9 mouse cellular contexts compared by ENCODE assay signal in genomic region chr2:111058586-111059261, GRCm38 (mm10). TPM values are rescaled to one million over a fixed set of nuclear protein-coding genes. Genes with fewer than 3 reads are reported as not detected.
DNase-seq lines count a peak whose midpoint lies in the region; ATAC-seq and TF ChIP-seq lines count a peak whose summit lies in the region.
"Had no signal": no experiment of that assay in that cellular context is flagged by ENCODE, and none has a peak within 500 bp of the region (broad histone marks: within the 10 kb centered on the region; RNA-seq: fewer than 3 reads in every experiment).

No protein-coding gene starts in this region.

- WGBS in forebrain, embryonic 16.5 days: 98% methylated on average over 1 of the region's 1 CpGs
- 98% methylated on average over 1 of the region's 1 CpGs for WGBS in neural tube, embryonic 15.5 days
- 98% methylated on average over 1 of the region's 1 CpGs for WGBS in thymus, adult 2 months

- TF ChIP-seq POLR2A in thymus, adult 2 months (IDR thresholded peaks at IDR 0.05; ENCODE audit: control insufficient read depth, extremely low read depth, insufficient read depth, low read length, poor library complexity): no peak

- TF ChIP-seq CTCF in thymus, adult 2 months (IDR thresholded peaks at IDR 0.05; ENCODE audit: borderline replicate concordance, control insufficient read depth, extremely low read depth, insufficient read depth, low read length, poor library complexity): no peak

- H3K4me3 ChIP-seq in forebrain, embryonic 16.5 days (replicated peaks; ENCODE audit: low read length): no peak overlapping the region
- no peak overlapping the region for H3K4me3 ChIP-seq in neural tube, embryonic 15.5 days (replicated peaks)
- no peak overlapping the region for H3K4me3 ChIP-seq in thymus, adult 2 months (ENCODE audit: control insufficient read depth, insufficient read depth, low read length)

- H3K27ac ChIP-seq in forebrain, embryonic 16.5 days (ENCODE audit: low read length): no peak overlapping the region
- H3K27ac ChIP-seq in neural tube, embryonic 15.5 days (replicated peaks): no peak overlapping the region
- H3K27ac ChIP-seq in thymus, adult 2 months (ENCODE audit: control insufficient read depth, insufficient read depth, low read length): no peak overlapping the region

- no peak overlapping the region for H3K4me2 ChIP-seq in forebrain, embryonic 16.5 days (ENCODE audit: low read length)
- no peak overlapping the region for H3K4me2 ChIP-seq in neural tube, embryonic 15.5 days

- no peaks in the 10 kb centered on the region for H3K9me3 ChIP-seq in forebrain, embryonic 16.5 days (ENCODE audit: control insufficient read depth, low read length)
- H3K9me3 ChIP-seq in neural tube, embryonic 15.5 days (replicated peaks): no peaks in the 10 kb centered on the region

- DNase-seq in lung, postnatal 10 days: peak; percentile 6
- DNase-seq in lung, postnatal 25 days (ENCODE audit: low spot score): no peak
- peak; percentile 46 for DNase-seq in brain, embryonic 18.5 days (ENCODE audit: low read depth, low spot score)
- DNase-seq in layer of hippocampus, adult 9-10 months (ENCODE audit: low spot score): peak; percentile 45
- no peak for DNase-seq in thymus, adult 2 months

- no peaks in the 10 kb centered on the region for H3K36me3 ChIP-seq in forebrain, embryonic 16.5 days (ENCODE audit: control insufficient read depth, insufficient read depth)
- H3K36me3 ChIP-seq in neural tube, embryonic 15.5 days: no peaks in the 10 kb centered on the region
- H3K36me3 ChIP-seq in thymus, adult 2 months (ENCODE audit: control insufficient read depth, insufficient read depth, low read length): no peaks in the 10 kb centered on the region

- no peaks in the 10 kb centered on the region for H3K4me1 ChIP-seq in forebrain, embryonic 16.5 days (replicated peaks; ENCODE audit: control insufficient read depth, insufficient read depth, low read length)
- no peaks in the 10 kb centered on the region for H3K4me1 ChIP-seq in neural tube, embryonic 15.5 days
- no peaks in the 10 kb centered on the region for H3K4me1 ChIP-seq in thymus, adult 2 months (replicated peaks; ENCODE audit: control insufficient read depth, insufficient read depth, low read length)

- no peak overlapping the region for H3K9ac ChIP-seq in forebrain, embryonic 16.5 days (replicated peaks; ENCODE audit: low read depth, low read length)
- no peak overlapping the region for H3K9ac ChIP-seq in neural tube, embryonic 15.5 days (replicated peaks)

- peak; percentile 92 for ATAC-seq in forebrain, embryonic 16.5 days
- ATAC-seq in neural tube, embryonic 15.5 days (ENCODE audit: low FRiP score): peak; percentile 77; the same call in 1 of the 2 replicates
- ATAC-seq in monocyte, adult 5-6 weeks (replicated peaks; ENCODE audit: insufficient number of reproducible peaks, low FRiP score, low TSS enrichment, poor library complexity, severe bottlenecking): no peak

- no peaks in the 10 kb centered on the region for H3K27me3 ChIP-seq in forebrain, embryonic 16.5 days (replicated peaks; ENCODE audit: control insufficient read depth, insufficient read depth, low read length)
- H3K27me3 ChIP-seq in neural tube, embryonic 15.5 days (replicated peaks): no peaks in the 10 kb centered on the region
- no peaks in the 10 kb centered on the region for H3K27me3 ChIP-seq in thymus, adult 2 months (ENCODE audit: control insufficient read depth, insufficient read depth, low read length)

RNA-seq across cellular contexts. Expression of gene Gm13941, which starts 47.1 kb away (rescaled TPM):
- polyA plus RNA-seq in forebrain, embryonic 16.5 days (2015; fragmentation: Nextera tagmentation; extraction: Ambion mirVana): not detected in 2 replicates
- not detected in 2 replicates for polyA plus RNA-seq in neural tube, embryonic 15.5 days (2015; fragmentation: Nextera tagmentation; extraction: Ambion mirVana)
- polyA plus RNA-seq in thymus, adult 2 months (2012; rRNA removed): not detected in 2 replicates
- total RNA-seq in monocyte, adult 5-6 weeks (2017): 4.3 TPM in 1 of 3 replicates, not detected in the others
- polyA plus RNA-seq: lung, embryonic 16.5 days had no signal

Comparison
In these comparisons a context has a peak if more than half of its experiments do, and no peak if none do; other contexts are left out.
1. DNase-seq: peak in lung, postnatal 10 days (single experiment), brain, embryonic 18.5 days (single experiment) and layer of hippocampus, adult 9-10 months (single experiment); none in lung, postnatal 25 days (single experiment) and thymus, adult 2 months (single experiment).